Mouse (Mus musculus) ES-E14 (cell line): ENCODE data around the gene Fam118b.

Source experiments
- CHD2 ChIP-seq: IDR thresholded peaks from 2 replicates; pipeline ENCODE4 v1.6.1; 2014; ENCODE audit warnings: mild to moderate bottlenecking, low read depth, low read length, inconsistent platforms
- HCFC1 ChIP-seq: IDR thresholded peaks from 2 replicates; pipeline ENCODE4 v1.6.1; 2012; ENCODE audit warnings: low read length, inconsistent platforms, borderline replicate concordance; ENCODE audit not compliant: insufficient read depth
- MAFK ChIP-seq: IDR thresholded peaks from 2 replicates; pipeline ENCODE4 v1.6.1; 2014; ENCODE audit warnings: mild to moderate bottlenecking, low read depth, low read length, inconsistent platforms; ENCODE audit not compliant: insufficient read depth
- ZC3H11A ChIP-seq: IDR thresholded peaks from 2 replicates; pipeline ENCODE4 v1.6.1; 2012; ENCODE audit warnings: low read depth, mild to moderate bottlenecking, inconsistent platforms, low read length, borderline replicate concordance
- ZNF384 ChIP-seq: IDR thresholded peaks from 2 replicates; pipeline ENCODE4 v1.6.1; 2012; ENCODE audit warnings: low read depth, low read length, inconsistent platforms

- TF ChIP-seq CHD2 = no peak
- no peak for TF ChIP-seq HCFC1
- TF ChIP-seq MAFK = no peak
- TF ChIP-seq ZC3H11A = no peak
- TF ChIP-seq ZNF384 = no peak
Observed at GRCm38 (mm10) chr9:35192983-35193542, 74.5 kb downstream of the Fam118b start.
